Mouse (Mus musculus): ENCODE measurements around the gene Homer3. TPM values are rescaled to one million over a fixed set of nuclear protein-coding genes. Genes with fewer than 3 reads are reported as not detected.

The Homer3 gene
- polyA plus RNA-seq (2012; ENCODE audit: insufficient read depth, low replicate concordance), result 192 and 246 TPM in 2 replicates

GRCm38 (mm10) chr8:70282603-70283135 is at the start of gene Homer3:
TSS of gene Homer3 (plus strand) at chr8:70282827.
- peaks cover 46% of the 10 kb centered on the region for H3K36me3 ChIP-seq (replicated peaks; ENCODE audit: low read length)
- H3K4me1 ChIP-seq, result peaks cover 75% of the 10 kb centered on the region
- H3K4me3 ChIP-seq (replicated peaks), result peak within 1 kb of the TSS; percentile 92
- H3K27me3 ChIP-seq (replicated peaks), result no peaks in the 10 kb centered on the region
- TF ChIP-seq GATA1 (IDR thresholded peaks at IDR 0.05; ENCODE audit: borderline replicate concordance, low read length) (no peak), FLI1 (IDR thresholded peaks at IDR 0.05; ENCODE audit: low read length) (no peak)
- H3K9me3 ChIP-seq, result no peaks in the 10 kb centered on the region

- TF ChIP-seq FLI1 (IDR thresholded peaks at IDR 0.05; ENCODE audit: low read length), result no peak
- TF ChIP-seq GATA1 (IDR thresholded peaks at IDR 0.05; ENCODE audit: borderline replicate concordance, low read length), result no peak
- Histone ChIP-seq H3K27me3 (replicated peaks) (no peaks in the 10 kb centered on the region), H3K36me3 (replicated peaks; ENCODE audit: low read length) (peaks cover 54% of the 10 kb centered on the region), H3K9me3 (no peaks in the 10 kb centered on the region), H3K4me3 (replicated peaks) (peak overlapping the region; percentile 99), H3K4me1 (peaks cover 70% of the 10 kb centered on the region)
These were observed 49.0 kb upstream of the Homer3 start for GRCm38 (mm10) chr8:70233606-70234005.

- Histone ChIP-seq H3K4me3 (replicated peaks) (peak within 1 kb of the TSS; percentile 99), H3K9me3 (no peaks in the 10 kb centered on the region), H3K36me3 (replicated peaks; ENCODE audit: low read length) (peaks cover 55% of the 10 kb centered on the region), H3K4me1 (peaks cover 76% of the 10 kb centered on the region), H3K27me3 (replicated peaks) (no peaks in the 10 kb centered on the region)
- TF ChIP-seq GATA1 (IDR thresholded peaks at IDR 0.05; ENCODE audit: borderline replicate concordance, low read length) (no peak), FLI1 (IDR thresholded peaks at IDR 0.05; ENCODE audit: low read length) (no peak)
These were observed 48.4 kb upstream of the Homer3 start, which contains the start of the genes Sugp2 and Armc6 for GRCm38 (mm10) chr8:70234080-70234780. TSS of gene Sugp2 (plus strand) at chr8:70234226. TSS of gene Armc6 (minus strand) at chr8:70234466.

GRCm38 (mm10) chr8:70234781-70235128 is 47.9 kb upstream of the Homer3 start:
- H3K4me3 ChIP-seq (replicated peaks), result peak overlapping the region; percentile 99
- TF ChIP-seq GATA1 (IDR thresholded peaks at IDR 0.05; ENCODE audit: borderline replicate concordance, low read length) (no peak), FLI1 (IDR thresholded peaks at IDR 0.05; ENCODE audit: low read length) (no peak)
- peaks cover 75% of the 10 kb centered on the region for H3K4me1 ChIP-seq
- H3K27me3 ChIP-seq (replicated peaks), result no peaks in the 10 kb centered on the region
- no peaks in the 10 kb centered on the region for H3K9me3 ChIP-seq
- H3K36me3 ChIP-seq (replicated peaks; ENCODE audit: low read length), result peaks cover 52% of the 10 kb centered on the region

- Histone ChIP-seq H3K9me3 (no peaks in the 10 kb centered on the region), H3K4me1 (peaks cover 84% of the 10 kb centered on the region), H3K36me3 (replicated peaks; ENCODE audit: low read length) (peaks cover 66% of the 10 kb centered on the region), H3K4me3 (replicated peaks) (peak overlapping the region; percentile 59), H3K27me3 (replicated peaks) (no peaks in the 10 kb centered on the region)
- TF ChIP-seq FLI1 (IDR thresholded peaks at IDR 0.05; ENCODE audit: low read length), result no peak
- TF ChIP-seq GATA1 (IDR thresholded peaks at IDR 0.05; ENCODE audit: borderline replicate concordance, low read length), result no peak; the same call in 2 of the 3 replicates
These were observed 44.8 kb upstream of the Homer3 start for GRCm38 (mm10) chr8:70237842-70238241.

- H3K9me3 ChIP-seq, result no peaks in the 10 kb centered on the region
- peaks cover 91% of the 10 kb centered on the region for H3K36me3 ChIP-seq (replicated peaks; ENCODE audit: low read length)
- H3K4me3 ChIP-seq (replicated peaks), result no peak overlapping the region
- H3K4me1 ChIP-seq, result peaks cover 92% of the 10 kb centered on the region
- TF ChIP-seq FLI1 (IDR thresholded peaks at IDR 0.05; ENCODE audit: low read length) (no peak), GATA1 (IDR thresholded peaks at IDR 0.05; ENCODE audit: borderline replicate concordance, low read length) (no peak)
- H3K27me3 ChIP-seq (replicated peaks), result no peaks in the 10 kb centered on the region
These were observed 42.0 kb upstream of the Homer3 start for GRCm38 (mm10) chr8:70240642-70241041.

GRCm38 (mm10) chr8:70246622-70247021 is 36.0 kb upstream of the Homer3 start:
- Histone ChIP-seq H3K9me3 (no peaks in the 10 kb centered on the region), H3K36me3 (replicated peaks; ENCODE audit: low read length) (peaks cover 93% of the 10 kb centered on the region), H3K4me3 (replicated peaks) (no peak overlapping the region), H3K4me1 (peaks cover 90% of the 10 kb centered on the region), H3K27me3 (replicated peaks) (no peaks in the 10 kb centered on the region)
- TF ChIP-seq FLI1 (IDR thresholded peaks at IDR 0.05; ENCODE audit: low read length) (no peak), GATA1 (IDR thresholded peaks at IDR 0.05; ENCODE audit: borderline replicate concordance, low read length) (no peak)

- TF ChIP-seq GATA1 (IDR thresholded peaks at IDR 0.05; ENCODE audit: borderline replicate concordance, low read length), result no peak
- TF ChIP-seq FLI1 (IDR thresholded peaks at IDR 0.05; ENCODE audit: low read length), result no peak
- Histone ChIP-seq H3K4me3 (replicated peaks) (no peak overlapping the region), H3K36me3 (replicated peaks; ENCODE audit: low read length) (peaks cover 93% of the 10 kb centered on the region), H3K27me3 (replicated peaks) (no peaks in the 10 kb centered on the region), H3K9me3 (no peaks in the 10 kb centered on the region), H3K4me1 (peaks cover 87% of the 10 kb centered on the region)
These were observed 34.8 kb upstream of the Homer3 start for GRCm38 (mm10) chr8:70247841-70248240.

- Histone ChIP-seq H3K4me1 (peaks cover 62% of the 10 kb centered on the region), H3K4me3 (replicated peaks) (no peak overlapping the region), H3K9me3 (no peaks in the 10 kb centered on the region), H3K27me3 (replicated peaks) (no peaks in the 10 kb centered on the region), H3K36me3 (replicated peaks; ENCODE audit: low read length) (peaks cover 100% of the 10 kb centered on the region)
- TF ChIP-seq GATA1 (IDR thresholded peaks at IDR 0.05; ENCODE audit: borderline replicate concordance, low read length) (no peak), FLI1 (IDR thresholded peaks at IDR 0.05; ENCODE audit: low read length) (no peak)
These were observed 28.0 kb upstream of the Homer3 start for GRCm38 (mm10) chr8:70254628-70255027.

- H3K4me3 ChIP-seq (replicated peaks), result no peak overlapping the region
- no peaks in the 10 kb centered on the region for H3K27me3 ChIP-seq (replicated peaks)
- TF ChIP-seq FLI1 (IDR thresholded peaks at IDR 0.05; ENCODE audit: low read length) (no peak), GATA1 (IDR thresholded peaks at IDR 0.05; ENCODE audit: borderline replicate concordance, low read length) (no peak)
- peaks cover 100% of the 10 kb centered on the region for H3K36me3 ChIP-seq (replicated peaks; ENCODE audit: low read length)
- peaks cover 42% of the 10 kb centered on the region for H3K4me1 ChIP-seq
- H3K9me3 ChIP-seq, result no peaks in the 10 kb centered on the region
These were observed 25.2 kb upstream of the Homer3 start for GRCm38 (mm10) chr8:70257456-70257855.
